Mouse (Mus musculus) limb, embryonic 13.5 days (tissue): ENCODE measurements around the gene Cpb2. TPM values are rescaled to one million over a fixed set of nuclear protein-coding genes. Genes with fewer than 3 reads are reported as not detected.

Experiments used
- ATAC-seq: fragments of 200-750 bp; cut with Nextera tagmentation; 2 replicates; pipeline ENCODE4 v1.8.0; 2017; ENCODE audit warnings: low read depth, moderate number of reproducible peaks, moderate TSS enrichment; ENCODE audit not compliant: low FRiP score
- H3K27ac ChIP-seq: fragments of 300-500 bp; sonication (generic); 2 replicates; pipeline ENCODE4 v1.5.1; 2015; ENCODE audit warnings: inconsistent platforms, mild to moderate bottlenecking, moderate library complexity
- H3K27me3 ChIP-seq: fragments of 300-500 bp; sonication (generic); 2 replicates; pipeline ENCODE4 v1.6.1; 2015; ENCODE audit warnings: mild to moderate bottlenecking, inconsistent platforms
- H3K36me3 ChIP-seq: fragments of 300-500 bp; sonication (generic); 2 replicates; pipeline ENCODE4 v1.6.1; 2015; ENCODE audit warnings: inconsistent platforms, mild to moderate bottlenecking, moderate library complexity
- H3K4me1 ChIP-seq: fragments of 300-500 bp; sonication (generic); 2 replicates; pipeline ENCODE4 v1.6.1; 2015; ENCODE audit warnings: inconsistent platforms
- H3K4me2 ChIP-seq: fragments of 300-500 bp; sonication (generic); replicated peaks from 2 replicates; pipeline ENCODE4 v1.6.1; 2015; ENCODE audit warnings: inconsistent platforms, mild to moderate bottlenecking, moderate library complexity
- H3K4me3 ChIP-seq: fragments of 300-500 bp; sonication (generic); 2 replicates; pipeline ENCODE4 v1.5.1; 2015; ENCODE audit warnings: moderate library complexity, mild to moderate bottlenecking, inconsistent platforms
- H3K9ac ChIP-seq: fragments of 300-500 bp; sonication (generic); 2 replicates; pipeline ENCODE4 v1.6.1; 2015; ENCODE audit warnings: mild to moderate bottlenecking, inconsistent platforms
- H3K9me3 ChIP-seq: fragments of 300-500 bp; sonication (generic); 2 replicates; pipeline ENCODE4 v1.6.1; 2016; ENCODE audit warnings: inconsistent platforms
- WGBS: fragments of 180-500 bp; shearing (Covaris S2); methylation state at CpG from one replicate; pipeline ENCODE4 v1.1.7; 2015; 5-methylcytosine and 5-hydroxymethylcytosine counted together
- polyA plus RNA-seq: library from polyadenylated mRNA; unstranded; fragments of >200 nt; fragmentation: Nextera tagmentation; extraction: Ambion mirVana; gene quantifications from 2 replicates; pipeline ENCODE4 v1.2.1, GENCODE M21; 2015

Gene Cpb2
- polyA plus RNA-seq, result 0.26 TPM in 1 of 2 replicates, not detected in the other

- H3K9me3 ChIP-seq, result no peaks in the 10 kb centered on the region
- H3K4me1 ChIP-seq, result no peaks in the 10 kb centered on the region
- H3K27me3 ChIP-seq, result no peaks in the 10 kb centered on the region
- 89% methylated on average over 5 of the region's 5 CpGs for WGBS
- H3K27ac ChIP-seq, result no peak within 1 kb of the TSS
- no peak within 1 kb of the TSS for H3K4me2 ChIP-seq
- no peak within 1 kb of the TSS for H3K9ac ChIP-seq
- H3K36me3 ChIP-seq, result no peaks in the 10 kb centered on the region
- H3K4me3 ChIP-seq, result no peak within 1 kb of the TSS
- no peak for ATAC-seq
Observed at GRCm38 (mm10) chr14:75242087-75242486, at the start of gene Cpb2. Cpb2 (plus strand) TSS chr14:75242287.

DNA sequence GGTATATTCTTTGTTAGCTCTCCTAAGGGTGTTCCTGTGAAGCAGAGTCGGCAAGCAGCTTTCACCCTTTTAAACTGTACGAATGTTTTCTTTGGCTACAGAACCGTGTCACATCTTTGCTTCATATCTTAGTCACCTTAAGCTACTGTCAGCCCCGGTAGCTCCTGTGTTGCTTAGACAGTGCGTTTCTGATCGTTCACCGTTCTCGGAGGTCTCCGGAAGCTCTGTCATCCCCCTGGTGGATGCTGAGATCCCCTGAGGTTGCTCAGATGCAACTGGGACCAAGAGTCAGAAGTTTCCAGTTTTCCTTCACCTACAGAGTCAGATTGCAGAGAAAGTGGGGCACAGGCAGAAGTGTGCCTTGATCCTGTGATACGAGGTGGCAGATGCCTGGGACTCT lies 49.7 kb upstream of the Cpb2 start:
- H3K9me3 ChIP-seq, result no peaks in the 10 kb centered on the region
- no peaks in the 10 kb centered on the region for H3K27me3 ChIP-seq
- ATAC-seq, result no peak
- no peak overlapping the region for H3K9ac ChIP-seq
- no peak overlapping the region for H3K4me3 ChIP-seq
- H3K36me3 ChIP-seq, result no peaks in the 10 kb centered on the region
- no peak overlapping the region for H3K4me2 ChIP-seq
- H3K27ac ChIP-seq, result no peak overlapping the region
- no peaks in the 10 kb centered on the region for H3K4me1 ChIP-seq
- 86% methylated on average over 10 of the region's 10 CpGs for WGBS

DNA sequence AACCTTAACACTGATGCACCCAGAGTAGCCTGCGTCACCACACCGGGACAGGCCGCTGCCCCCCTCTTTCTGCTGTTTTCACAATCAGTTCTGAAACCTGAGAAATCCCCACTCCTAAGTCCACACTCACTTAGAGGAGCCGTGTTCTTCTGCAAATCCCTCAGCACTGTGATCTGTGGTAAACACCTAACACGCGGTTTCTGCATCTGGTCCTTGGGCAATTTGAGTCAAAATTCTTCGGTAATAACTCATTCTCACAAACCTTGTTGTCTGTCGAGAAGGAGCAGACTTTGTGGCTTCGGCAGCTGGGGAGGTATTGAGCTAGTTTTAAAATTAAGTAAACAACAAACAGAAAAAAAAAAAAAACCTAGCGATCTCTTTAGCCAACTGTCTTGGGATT lies 49.2 kb upstream of the Cpb2 start:
- no peak for ATAC-seq
- no peaks in the 10 kb centered on the region for H3K27me3 ChIP-seq
- no peaks in the 10 kb centered on the region for H3K36me3 ChIP-seq
- H3K4me2 ChIP-seq, result no peak overlapping the region
- no peak overlapping the region for H3K9ac ChIP-seq
- H3K9me3 ChIP-seq, result no peaks in the 10 kb centered on the region
- no peaks in the 10 kb centered on the region for H3K4me1 ChIP-seq
- no peak overlapping the region for H3K27ac ChIP-seq
- WGBS, result 67% methylated on average over 10 of the region's 10 CpGs
- no peak overlapping the region for H3K4me3 ChIP-seq

- Histone ChIP-seq H3K9me3 (no peaks in the 10 kb centered on the region), H3K4me2 (no peak overlapping the region), H3K27me3 (no peaks in the 10 kb centered on the region), H3K27ac (no peak overlapping the region), H3K36me3 (no peaks in the 10 kb centered on the region), H3K4me3 (no peak overlapping the region), H3K9ac (no peak overlapping the region), H3K4me1 (no peaks in the 10 kb centered on the region)
- 94% methylated on average over 5 of the region's 5 CpGs for WGBS
- no peak for ATAC-seq
Observed at GRCm38 (mm10) chr14:75195530-75195929, 46.6 kb upstream of the Cpb2 start.

- Histone ChIP-seq H3K4me3 (no peak overlapping the region), H3K36me3 (no peaks in the 10 kb centered on the region), H3K9ac (no peak overlapping the region), H3K9me3 (no peaks in the 10 kb centered on the region), H3K4me2 (no peak overlapping the region), H3K4me1 (no peaks in the 10 kb centered on the region), H3K27me3 (no peaks in the 10 kb centered on the region), H3K27ac (no peak overlapping the region)
- WGBS, result 43% methylated on average over 5 of the region's 5 CpGs
- no peak for ATAC-seq
Observed at GRCm38 (mm10) chr14:75197027-75197426, 45.1 kb upstream of the Cpb2 start.

DNA sequence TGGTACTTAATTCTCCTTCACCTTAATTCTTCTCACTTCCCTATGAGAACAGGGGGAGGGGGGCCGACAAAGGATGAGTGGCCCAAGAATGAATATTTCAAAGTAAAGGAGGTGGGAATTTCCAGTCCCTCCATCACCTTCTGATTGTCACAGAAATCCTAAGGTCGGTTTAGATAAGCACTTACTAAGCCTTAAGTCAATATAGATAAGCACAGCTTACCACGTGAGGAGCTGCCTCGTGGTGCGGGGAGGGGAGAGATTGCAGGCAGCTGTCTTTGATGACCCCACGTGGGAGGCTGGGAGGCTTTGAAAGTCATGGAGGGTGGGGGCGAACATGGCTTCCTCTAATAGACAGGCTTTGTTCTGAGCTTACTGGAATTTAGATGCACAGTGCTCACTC lies 44.4 kb upstream of the Cpb2 start:
- Histone ChIP-seq H3K4me2 (no peak overlapping the region), H3K27me3 (no peaks in the 10 kb centered on the region), H3K9ac (no peak overlapping the region), H3K27ac (no peak overlapping the region), H3K9me3 (no peaks in the 10 kb centered on the region), H3K4me1 (no peaks in the 10 kb centered on the region), H3K4me3 (no peak overlapping the region), H3K36me3 (no peaks in the 10 kb centered on the region)
- ATAC-seq, result no peak
- WGBS, result 61% methylated on average over 7 of the region's 7 CpGs

DNA sequence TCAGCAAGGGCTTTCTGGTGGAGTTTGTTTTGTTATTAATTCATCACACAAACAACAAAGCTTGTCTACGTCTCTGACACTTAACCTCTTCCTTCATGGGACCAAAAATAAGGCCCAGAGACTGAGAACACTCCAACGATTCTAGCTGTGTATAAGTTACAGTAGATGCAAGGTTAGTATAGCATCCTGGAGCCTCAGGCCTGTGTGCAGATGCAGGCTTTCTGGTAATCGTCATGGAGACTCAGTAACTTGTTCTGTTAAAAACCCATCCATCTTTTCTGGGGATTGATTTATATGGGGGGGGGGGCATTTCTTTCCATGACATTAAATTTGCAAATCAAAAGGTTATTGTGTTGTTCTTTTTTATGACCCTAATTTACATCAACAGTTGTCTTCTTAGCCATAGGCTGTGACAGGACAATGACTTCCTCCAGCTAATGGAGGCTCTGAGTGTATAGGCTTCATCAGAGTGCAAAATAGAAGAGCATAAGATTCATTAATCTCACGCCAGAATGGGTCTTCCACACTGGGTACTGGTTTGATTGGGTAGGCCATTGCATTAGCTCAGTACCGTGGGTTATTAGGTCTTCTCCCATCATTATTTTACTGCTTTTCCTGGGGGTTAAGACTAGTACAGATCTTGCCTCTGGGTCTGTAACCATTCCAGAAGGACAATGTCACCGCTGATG lies 36.6 kb upstream of the Cpb2 start:
- H3K9ac ChIP-seq, result no peak overlapping the region
- ATAC-seq, result no peak
- 65% methylated on average over 6 of the region's 6 CpGs for WGBS
- H3K36me3 ChIP-seq, result no peaks in the 10 kb centered on the region
- no peak overlapping the region for H3K27ac ChIP-seq
- no peak overlapping the region for H3K4me3 ChIP-seq
- H3K4me1 ChIP-seq, result peaks cover 15% of the 10 kb centered on the region
- H3K9me3 ChIP-seq, result no peaks in the 10 kb centered on the region
- no peaks in the 10 kb centered on the region for H3K27me3 ChIP-seq
- H3K4me2 ChIP-seq, result no peak overlapping the region

DNA sequence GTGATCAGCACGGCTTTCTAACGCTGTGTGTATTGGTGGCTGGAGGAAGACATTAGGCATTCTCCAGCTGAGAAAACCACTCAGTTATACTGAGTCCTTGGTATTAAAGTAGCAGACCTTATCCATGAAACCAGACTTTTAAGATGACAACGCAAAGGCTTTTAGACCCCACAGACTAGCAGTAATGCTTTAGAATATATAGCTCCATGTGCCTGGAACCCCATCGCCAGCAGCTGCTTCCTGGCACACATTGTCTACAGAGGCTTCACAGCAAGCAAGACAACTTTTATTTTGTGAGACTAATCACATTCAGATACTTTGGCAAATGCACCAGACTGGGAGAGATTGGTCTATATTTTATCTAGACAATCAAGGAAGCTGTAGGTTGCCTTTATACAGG lies 35.8 kb upstream of the Cpb2 start:
- Histone ChIP-seq H3K9me3 (no peaks in the 10 kb centered on the region), H3K4me3 (no peak overlapping the region), H3K36me3 (no peaks in the 10 kb centered on the region), H3K9ac (no peak overlapping the region), H3K27me3 (no peaks in the 10 kb centered on the region), H3K4me1 (peaks cover 15% of the 10 kb centered on the region), H3K4me2 (no peak overlapping the region), H3K27ac (no peak overlapping the region)
- 87% methylated on average over 4 of the region's 4 CpGs for WGBS
- ATAC-seq, result no peak

- peak; percentile 64 for ATAC-seq
- H3K36me3 ChIP-seq, result no peaks in the 10 kb centered on the region
- WGBS, result 39% methylated on average over 6 of the region's 6 CpGs
Observed at GRCm38 (mm10) chr14:75208572-75209151, 33.4 kb upstream of the Cpb2 start.

GRCm38 (mm10) chr14:75213752-75214151 lies 28.3 kb upstream of the Cpb2 start:
- Histone ChIP-seq H3K4me3 (no peak overlapping the region), H3K4me1 (peaks cover 10% of the 10 kb centered on the region; the same call in 1 of the 2 replicates), H3K4me2 (0 out of 2 replicates have a peak overlapping the region, but pooled peaks have one; percentile 15), H3K27me3 (no peaks in the 10 kb centered on the region), H3K27ac (no peak overlapping the region), H3K36me3 (no peaks in the 10 kb centered on the region), H3K9me3 (no peaks in the 10 kb centered on the region), H3K9ac (no peak overlapping the region)
- peak; percentile 51; the same call in 1 of the 2 replicates for ATAC-seq
- WGBS, result 55% methylated on average over 11 of the region's 11 CpGs

More at GRCm38 (mm10) chr14:75208572-75209151, 33.4 kb upstream of the Cpb2 start:
- H3K4me2 ChIP-seq, result no peak overlapping the region
- no peaks in the 10 kb centered on the region for H3K9me3 ChIP-seq
- peaks cover 17% of the 10 kb centered on the region for H3K4me1 ChIP-seq
- no peak overlapping the region for H3K4me3 ChIP-seq
- no peak overlapping the region for H3K27ac ChIP-seq
- no peak overlapping the region for H3K9ac ChIP-seq
- H3K27me3 ChIP-seq, result no peaks in the 10 kb centered on the region

- no peaks in the 10 kb centered on the region for H3K36me3 ChIP-seq
- 87% methylated on average over 2 of the region's 2 CpGs for WGBS
- H3K9ac ChIP-seq, result no peak overlapping the region
- no peaks in the 10 kb centered on the region for H3K27me3 ChIP-seq
- H3K4me2 ChIP-seq, result no peak overlapping the region
- peaks cover 2% of the 10 kb centered on the region; the same call in 1 of the 2 replicates for H3K4me1 ChIP-seq
- no peak overlapping the region for H3K4me3 ChIP-seq
- no peak for ATAC-seq
- no peak overlapping the region for H3K27ac ChIP-seq
- no peaks in the 10 kb centered on the region for H3K9me3 ChIP-seq
Observed at GRCm38 (mm10) chr14:75218843-75219242, 23.2 kb upstream of the Cpb2 start.

DNA sequence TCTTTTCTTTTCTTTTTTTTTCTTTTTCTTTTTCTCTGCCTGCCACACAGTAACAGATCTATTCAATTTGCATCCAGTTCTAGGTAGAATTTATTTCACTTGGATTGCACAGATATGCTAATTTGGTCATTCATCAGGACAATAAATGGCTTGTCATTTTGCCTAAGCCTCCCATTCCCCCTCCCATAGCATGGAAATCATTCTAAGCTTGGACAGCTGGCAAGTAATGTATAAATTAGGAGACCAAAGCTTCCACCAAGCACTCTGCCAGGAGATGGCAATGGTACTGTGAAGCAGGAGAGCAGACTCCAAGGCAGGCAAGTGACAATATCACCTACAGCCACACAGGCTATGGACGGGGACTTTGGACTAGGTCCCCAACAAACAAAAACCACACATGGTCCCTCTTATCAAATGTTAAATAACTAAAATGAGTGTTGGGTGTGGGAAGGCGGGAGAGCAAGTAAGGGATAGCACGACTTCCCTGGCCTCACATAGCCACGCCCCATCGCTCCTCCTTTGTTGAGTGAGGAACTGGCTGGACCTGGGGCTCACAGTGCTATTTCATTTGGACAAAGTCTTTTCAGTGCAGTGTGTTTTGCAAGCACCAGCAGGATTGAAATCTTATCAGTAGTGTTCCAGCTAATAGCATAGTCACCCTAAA lies 22.7 kb upstream of the Cpb2 start:
- H3K27ac ChIP-seq, result no peak overlapping the region
- H3K4me3 ChIP-seq, result no peak overlapping the region
- H3K36me3 ChIP-seq, result no peaks in the 10 kb centered on the region
- 83% methylated on average over 5 of the region's 5 CpGs for WGBS
- no peak overlapping the region for H3K4me2 ChIP-seq
- H3K9ac ChIP-seq, result no peak overlapping the region
- H3K27me3 ChIP-seq, result no peaks in the 10 kb centered on the region
- ATAC-seq, result no peak
- no peaks in the 10 kb centered on the region for H3K4me1 ChIP-seq
- no peaks in the 10 kb centered on the region for H3K9me3 ChIP-seq
